Mouse (Mus musculus) erythroblast, embryonic 14.5 days (primary cell): ENCODE measurements around the gene Sfswap. TPM values are rescaled to one million over a fixed set of nuclear protein-coding genes. Genes with fewer than 3 reads are reported as not detected.

Source experiments
- H3K27me3 ChIP-seq: 2 replicates; pipeline ENCODE4 v1.6.1; 2012; ENCODE audit warnings: inconsistent platforms; ENCODE audit not compliant: control insufficient read depth
- H3K36me3 ChIP-seq: 2 replicates; pipeline ENCODE4 v1.6.1; 2012; ENCODE audit warnings: mild to moderate bottlenecking, inconsistent platforms; ENCODE audit not compliant: control insufficient read depth
- H3K4me1 ChIP-seq: 2 replicates; pipeline ENCODE4 v1.6.1; 2012; ENCODE audit warnings: inconsistent platforms; ENCODE audit not compliant: control insufficient read depth
- H3K4me3 ChIP-seq: replicated peaks from 2 replicates; pipeline ENCODE3; 2012; ENCODE audit warnings: moderate library complexity, mild to moderate bottlenecking, inconsistent platforms
- H3K9me3 ChIP-seq: 2 replicates; pipeline ENCODE4 v1.6.1; 2012; ENCODE audit warnings: low read length, inconsistent platforms, mixed read lengths; ENCODE audit not compliant: control insufficient read depth
- GATA1 ChIP-seq: IDR thresholded peaks from 2 replicates; pipeline ENCODE4 v1.6.1; 2012; ENCODE audit warnings: low read length, inconsistent platforms, mixed read lengths
- TAL1 ChIP-seq: IDR thresholded peaks from 3 replicates; pipeline ENCODE4 v1.6.1; 2012; ENCODE audit warnings: low read length, inconsistent platforms, mixed read lengths
- polyA plus RNA-seq: library from polyadenylated mRNA; stranded (reverse); fragments of >175 nt; gene quantifications from 2 replicates; pipeline ENCODE4 v1.2.3, GENCODE M21; 2012

Sfswap gene
- polyA plus RNA-seq, 1 experiment: 14.8 TPM

DNA sequence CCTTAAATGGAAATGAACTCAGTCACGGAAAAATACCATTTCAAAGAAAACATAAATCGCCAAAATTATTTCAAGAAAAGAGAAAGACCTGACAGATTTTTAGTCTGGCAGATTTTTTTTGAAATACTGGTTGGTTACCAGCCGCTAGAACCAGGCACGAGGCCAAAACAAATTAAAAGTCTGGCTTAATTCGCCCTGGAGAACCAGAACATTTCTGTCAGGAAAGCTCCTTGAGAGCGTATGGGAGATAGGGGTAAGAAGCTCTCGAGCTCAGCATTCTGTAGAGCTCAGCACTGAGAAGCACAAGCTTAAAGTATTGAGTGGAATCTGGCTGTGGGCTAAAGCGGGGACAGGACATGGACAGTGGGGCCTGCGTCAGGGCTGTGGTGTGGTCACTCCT lies 44.8 kb downstream of the Sfswap start:
- no peaks in the 10 kb centered on the region for H3K4me1 ChIP-seq
- H3K36me3 ChIP-seq: peaks cover 93% of the 10 kb centered on the region
- TF ChIP-seq TAL1 (no peak), GATA1 (no peak)
- H3K9me3 ChIP-seq: no peaks in the 10 kb centered on the region
- H3K27me3 ChIP-seq: no peaks in the 10 kb centered on the region
- H3K4me3 ChIP-seq: no peak overlapping the region

GRCm38 (mm10) chr5:129549716-129550115 lies 48.7 kb downstream of the Sfswap start:
- Histone ChIP-seq H3K4me3 (no peak overlapping the region), H3K4me1 (no peaks in the 10 kb centered on the region), H3K27me3 (no peaks in the 10 kb centered on the region), H3K9me3 (no peaks in the 10 kb centered on the region), H3K36me3 (peaks cover 93% of the 10 kb centered on the region)
- TF ChIP-seq TAL1: no peak
- TF ChIP-seq GATA1: no peak

GRCm38 (mm10) chr5:129550790-129551189 lies 49.8 kb downstream of the Sfswap start:
- H3K4me1 ChIP-seq: no peaks in the 10 kb centered on the region
- H3K9me3 ChIP-seq: no peaks in the 10 kb centered on the region
- no peaks in the 10 kb centered on the region for H3K27me3 ChIP-seq
- no peak overlapping the region for H3K4me3 ChIP-seq
- TF ChIP-seq TAL1 (no peak), GATA1 (no peak)
- peaks cover 98% of the 10 kb centered on the region for H3K36me3 ChIP-seq

GRCm38 (mm10) chr5:129551991-129552390 lies 51.0 kb downstream of the Sfswap start:
- no peak overlapping the region for H3K4me3 ChIP-seq
- no peaks in the 10 kb centered on the region for H3K27me3 ChIP-seq
- H3K9me3 ChIP-seq: no peaks in the 10 kb centered on the region
- no peaks in the 10 kb centered on the region for H3K4me1 ChIP-seq
- TF ChIP-seq GATA1 (no peak), TAL1 (no peak)
- peaks cover 98% of the 10 kb centered on the region for H3K36me3 ChIP-seq

- Histone ChIP-seq H3K4me3 (no peak overlapping the region), H3K4me1 (no peaks in the 10 kb centered on the region)
Measured at GRCm38 (mm10) chr5:129553642-129554041, 52.6 kb downstream of the Sfswap start.

GRCm38 (mm10) chr5:129558591-129558990 lies 57.6 kb downstream of the Sfswap start:
- TF ChIP-seq GATA1 (no peak), TAL1 (no peak)
- Histone ChIP-seq H3K4me3 (no peak overlapping the region), H3K36me3 (peaks cover 98% of the 10 kb centered on the region)

More at GRCm38 (mm10) chr5:129553642-129554041, 52.6 kb downstream of the Sfswap start:
- Histone ChIP-seq H3K36me3 (peaks cover 99% of the 10 kb centered on the region), H3K9me3 (no peaks in the 10 kb centered on the region), H3K27me3 (no peaks in the 10 kb centered on the region)
- TF ChIP-seq TAL1: no peak
- TF ChIP-seq GATA1: no peak

GRCm38 (mm10) chr5:129559283-129559682 lies 58.3 kb downstream of the Sfswap start:
- Histone ChIP-seq H3K36me3 (peaks cover 98% of the 10 kb centered on the region), H3K9me3 (no peaks in the 10 kb centered on the region), H3K4me3 (no peak overlapping the region), H3K4me1 (no peaks in the 10 kb centered on the region), H3K27me3 (no peaks in the 10 kb centered on the region)
- TF ChIP-seq TAL1: no peak
- no peak for TF ChIP-seq GATA1

More at GRCm38 (mm10) chr5:129558591-129558990, 57.6 kb downstream of the Sfswap start:
- no peaks in the 10 kb centered on the region for H3K9me3 ChIP-seq
- H3K4me1 ChIP-seq: no peaks in the 10 kb centered on the region
- H3K27me3 ChIP-seq: no peaks in the 10 kb centered on the region

GRCm38 (mm10) chr5:129562342-129562741 lies 61.3 kb downstream of the Sfswap start:
- no peaks in the 10 kb centered on the region for H3K27me3 ChIP-seq
- no peaks in the 10 kb centered on the region for H3K4me1 ChIP-seq
- TF ChIP-seq GATA1 (no peak), TAL1 (no peak)
- peaks cover 98% of the 10 kb centered on the region for H3K36me3 ChIP-seq
- no peaks in the 10 kb centered on the region for H3K9me3 ChIP-seq
- no peak overlapping the region for H3K4me3 ChIP-seq

GRCm38 (mm10) chr5:129568596-129568995 lies 67.6 kb downstream of the Sfswap start:
- H3K9me3 ChIP-seq: no peaks in the 10 kb centered on the region
- TF ChIP-seq GATA1 (no peak), TAL1 (no peak)
- H3K4me1 ChIP-seq: no peaks in the 10 kb centered on the region
- H3K36me3 ChIP-seq: peaks cover 93% of the 10 kb centered on the region
- H3K4me3 ChIP-seq: no peak overlapping the region
- no peaks in the 10 kb centered on the region for H3K27me3 ChIP-seq

- TF ChIP-seq GATA1: no peak
- no peak for TF ChIP-seq TAL1
- H3K36me3 ChIP-seq: no peaks in the 10 kb centered on the region; the same call in 1 of the 2 replicates
- H3K9me3 ChIP-seq: no peaks in the 10 kb centered on the region
- no peaks in the 10 kb centered on the region for H3K4me1 ChIP-seq
- H3K4me3 ChIP-seq: no peak overlapping the region
- peaks cover 35% of the 10 kb centered on the region for H3K27me3 ChIP-seq
Measured at GRCm38 (mm10) chr5:129578201-129578600, 77.2 kb downstream of the Sfswap start.
